Mouse (Mus musculus) heart, postnatal 4 days (tissue): ENCODE results near the gene Syt17. TPM values are rescaled to one million over a fixed set of nuclear protein-coding genes. Genes with fewer than 3 reads are reported as not detected.

Experiments
- DNase-seq: peaks from one replicate; pipeline ENCODE4 v3.0.0; 2021
- total RNA-seq, 2 experiments: library from RNA; stranded (reverse); gene quantifications; 2 replicates each; pipeline ENCODE4 v1.2.3; 2021

Gene Syt17
- total RNA-seq, 2 experiments from 2014 or later = 1.4 to 2.0 TPM

GRCm38 (mm10) chr7:118462818-118463762 is 15.1 kb upstream of the Syt17 start:
- DNase-seq = no peak

DNA sequence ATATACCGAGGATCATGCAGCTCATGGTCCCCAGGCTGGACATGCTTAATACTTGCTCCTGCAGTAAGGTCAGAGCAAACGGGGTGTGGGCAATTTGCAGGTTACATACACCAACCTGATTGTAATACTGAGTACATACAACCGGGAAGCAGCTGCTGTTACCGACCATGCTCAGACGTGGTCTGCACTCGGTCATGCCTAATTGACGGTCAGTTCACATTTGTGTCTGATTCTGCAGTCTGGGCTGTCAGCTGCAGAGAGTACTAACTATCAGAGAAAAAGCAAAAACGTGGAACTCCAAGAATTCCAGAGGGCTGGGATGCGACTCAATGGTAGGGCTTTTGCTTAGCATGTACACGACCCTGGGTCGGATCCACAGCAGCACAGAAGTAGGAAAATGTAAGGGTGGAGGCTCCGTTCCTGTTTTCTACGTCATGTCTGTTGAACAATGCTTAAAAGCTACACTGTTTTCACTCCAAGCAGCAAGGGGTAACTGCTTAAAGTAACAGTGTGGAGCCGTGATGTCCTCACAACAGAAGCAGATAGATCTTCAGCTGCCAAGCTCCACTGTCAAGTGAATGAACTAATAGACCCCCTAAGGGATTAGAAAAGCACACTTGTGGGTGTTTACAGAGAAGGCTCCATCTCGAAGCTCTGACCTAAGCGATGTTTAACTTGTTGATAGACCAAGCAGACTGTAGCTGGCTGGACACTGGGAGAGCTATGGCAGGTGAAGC is 13.5 kb upstream of the Syt17 start:
- DNase-seq = no peak

DNA sequence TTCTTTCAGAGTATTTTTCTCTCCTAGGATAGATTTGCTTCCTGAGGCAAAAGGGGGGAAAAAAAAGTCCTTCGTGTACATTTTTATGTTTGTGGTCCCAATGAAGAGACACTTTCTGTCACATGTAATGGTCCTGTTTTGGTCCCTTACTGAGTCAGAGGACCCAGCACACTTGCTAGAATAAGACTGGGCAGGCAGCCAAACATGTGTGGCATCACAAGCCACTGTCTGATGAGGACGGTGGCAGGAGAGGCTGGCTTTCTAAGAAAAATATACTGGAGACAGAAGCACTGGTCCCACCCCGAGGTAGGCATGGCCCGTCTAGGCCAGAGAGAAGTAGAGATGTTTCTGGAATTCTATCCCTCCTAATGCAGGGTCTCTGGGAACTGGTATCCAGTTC is 5.7 kb upstream of the Syt17 start:
- no peak for DNase-seq

GRCm38 (mm10) chr7:118452940-118453339 is 4.9 kb upstream of the Syt17 start:
- no peak for DNase-seq

- DNase-seq = peak; percentile 70
Observed at GRCm38 (mm10) chr7:118447291-118448133, 510 bp downstream of the Syt17 start.

- no peak for DNase-seq
Observed at GRCm38 (mm10) chr7:118443895-118444485, 4.0 kb downstream of the Syt17 start.

- DNase-seq = no peak
Observed at GRCm38 (mm10) chr7:118443371-118443770, 4.7 kb downstream of the Syt17 start.

DNA sequence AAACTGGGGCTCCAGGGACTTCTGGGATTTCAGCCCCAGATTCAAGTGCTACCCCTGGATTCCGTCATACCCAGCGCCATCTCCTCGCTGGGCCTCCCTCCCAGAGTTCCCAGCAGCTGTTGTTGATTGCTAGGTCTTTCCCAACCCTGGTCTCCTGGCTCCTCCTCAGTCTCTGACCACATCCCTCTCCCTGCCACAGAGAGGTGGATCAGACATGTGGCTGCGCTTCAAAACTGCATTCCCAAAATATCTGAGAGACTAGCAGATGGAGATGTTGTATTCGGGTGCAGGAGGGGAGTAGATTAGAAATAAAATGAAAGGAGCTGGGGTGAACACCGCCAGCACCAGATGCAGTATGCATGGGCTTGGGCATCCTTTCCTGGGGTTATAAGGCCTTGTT is 6.5 kb downstream of the Syt17 start:
- DNase-seq = peak; percentile 17

DNA sequence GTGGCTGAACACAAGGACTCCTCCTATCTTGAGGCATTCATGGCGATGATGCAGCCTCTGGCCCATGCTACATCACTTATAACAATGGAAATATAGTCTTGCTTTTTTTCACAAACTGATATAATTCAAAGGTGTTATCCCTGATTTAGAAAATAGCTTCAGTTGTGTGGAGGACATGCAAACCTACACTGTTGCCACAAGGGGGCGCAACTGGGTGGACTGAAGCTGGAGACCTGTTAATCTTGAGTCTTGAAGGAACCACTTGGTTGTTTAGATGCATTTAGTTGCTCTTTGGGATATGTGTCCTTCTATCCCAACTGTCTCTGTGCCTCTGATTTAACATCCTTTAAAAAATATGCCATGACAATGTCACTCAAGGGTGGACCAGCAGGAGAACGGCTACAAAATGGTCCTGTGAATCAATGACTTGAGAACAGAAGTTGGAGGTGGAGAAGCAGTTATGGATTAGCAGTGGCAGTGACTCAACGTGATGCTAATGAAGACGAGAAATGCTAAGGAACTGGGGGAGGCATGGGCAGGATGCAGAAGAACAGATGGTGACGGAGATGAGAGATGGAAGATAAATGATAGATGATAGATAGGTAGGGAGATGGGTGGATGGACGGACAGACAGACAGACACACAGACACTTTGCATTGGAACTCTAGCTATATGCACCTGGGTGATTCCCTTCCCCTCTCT is 10.8 kb downstream of the Syt17 start:
- peak; percentile 56 for DNase-seq

GRCm38 (mm10) chr7:118428937-118429336 is 19.1 kb downstream of the Syt17 start:
- DNase-seq = no peak

GRCm38 (mm10) chr7:118419491-118420180 is 28.4 kb downstream of the Syt17 start:
- no peak for DNase-seq

- DNase-seq = no peak
Observed at GRCm38 (mm10) chr7:118414183-118414582, 33.8 kb downstream of the Syt17 start.

GRCm38 (mm10) chr7:118411877-118412276 is 36.1 kb downstream of the Syt17 start:
- no peak for DNase-seq

DNA sequence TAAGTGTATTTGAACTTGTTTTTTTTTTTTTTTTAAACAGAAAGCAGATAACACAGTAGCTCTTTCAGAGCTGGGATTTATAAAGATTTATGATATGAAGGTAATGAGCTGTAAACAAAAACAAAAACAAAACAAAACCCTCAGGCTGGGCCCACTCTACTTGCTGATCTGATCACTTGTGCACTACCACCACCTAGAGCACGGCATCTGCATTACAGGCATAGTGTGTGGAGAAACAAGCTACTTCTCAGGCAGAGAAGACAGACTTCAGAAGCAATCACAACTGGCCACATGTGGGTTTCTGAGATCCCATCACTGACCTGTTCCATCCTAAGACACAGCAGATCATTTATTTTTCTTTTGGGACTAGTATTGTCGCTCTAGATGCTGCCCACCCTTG is 38.6 kb downstream of the Syt17 start:
- peak; percentile 46 for DNase-seq

DNA sequence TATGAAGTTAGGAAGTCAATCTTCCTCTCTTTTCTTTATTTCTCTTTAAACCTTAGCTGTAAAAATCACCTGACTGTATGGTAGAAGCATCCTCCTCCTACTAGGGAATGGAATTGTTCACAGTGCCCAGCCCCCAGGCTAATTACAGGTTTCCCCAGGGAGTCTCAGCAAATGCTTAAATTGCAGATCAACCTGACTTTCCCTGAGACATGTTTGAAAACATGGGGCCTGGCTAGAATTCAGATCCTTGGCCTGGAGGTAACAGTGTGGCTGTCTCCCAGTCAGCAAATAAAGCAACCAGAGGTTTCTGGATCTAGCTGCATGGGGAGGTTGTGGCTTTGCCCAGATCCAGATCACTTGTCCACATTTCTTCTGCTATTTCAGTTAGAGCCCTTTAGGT is 42.8 kb downstream of the Syt17 start:
- no peak for DNase-seq

DNA sequence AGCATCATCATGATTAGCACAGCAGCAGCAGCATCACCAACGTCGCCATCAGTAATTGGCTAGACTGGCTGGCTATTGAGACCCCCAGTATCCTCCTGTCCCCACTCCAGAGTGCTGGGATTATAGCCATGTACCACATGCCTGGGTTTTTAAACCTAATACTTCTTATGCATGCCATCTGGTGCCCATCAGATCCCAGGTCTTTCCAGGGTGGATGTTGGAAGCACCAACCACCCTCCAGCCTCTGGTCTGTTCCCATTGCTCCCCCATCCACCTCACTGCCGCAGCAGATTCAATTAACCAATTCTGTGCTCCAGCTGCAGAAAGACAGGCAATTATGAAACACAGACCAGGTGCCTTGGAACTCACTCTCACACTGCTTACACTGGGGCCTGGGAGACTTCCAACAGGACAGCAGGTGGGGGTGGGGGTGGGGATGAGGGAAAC is 45.4 kb downstream of the Syt17 start:
- no peak for DNase-seq

DNA sequence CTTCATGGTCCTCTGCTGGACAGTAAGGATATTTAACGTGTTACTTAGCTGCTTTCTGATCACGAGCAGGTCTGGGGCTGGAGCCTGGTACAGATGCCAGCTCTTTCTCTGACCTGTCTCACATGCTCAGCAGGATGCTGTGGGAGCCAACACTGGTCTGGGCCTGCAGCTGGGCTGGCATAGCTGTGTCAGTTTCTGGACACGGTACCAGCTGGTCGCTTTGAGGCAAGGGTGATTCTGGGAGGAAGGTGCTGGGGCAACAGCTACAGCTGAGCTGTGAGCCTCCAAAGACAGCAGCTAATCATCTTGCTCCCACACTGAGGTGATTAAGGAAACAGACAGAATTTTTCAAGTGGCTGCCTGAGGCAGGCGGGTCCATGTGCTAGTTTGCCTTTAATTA is 46.1 kb downstream of the Syt17 start:
- DNase-seq = no peak

GRCm38 (mm10) chr7:118399764-118400163 is 48.3 kb downstream of the Syt17 start:
- DNase-seq = no peak

DNA sequence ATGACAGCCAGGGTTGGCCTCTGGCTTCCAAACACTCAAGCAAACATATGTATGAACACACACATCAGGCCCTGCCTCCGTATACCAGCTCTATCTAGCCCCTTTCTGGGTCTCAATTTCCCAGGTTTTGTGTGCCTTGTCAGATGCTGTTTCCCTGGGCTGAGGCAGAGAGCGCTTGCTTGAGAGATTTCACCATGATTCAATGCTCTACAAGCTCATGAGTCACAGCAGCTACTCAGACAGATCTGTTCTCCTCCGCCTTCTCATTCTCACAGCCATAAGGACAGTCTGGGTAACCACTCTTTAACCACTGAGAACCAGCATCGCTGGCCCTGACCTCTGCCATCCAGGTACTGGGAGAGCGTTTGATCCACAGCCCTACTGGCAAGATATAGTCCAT is 57.3 kb downstream of the Syt17 start:
- DNase-seq = no peak

DNA sequence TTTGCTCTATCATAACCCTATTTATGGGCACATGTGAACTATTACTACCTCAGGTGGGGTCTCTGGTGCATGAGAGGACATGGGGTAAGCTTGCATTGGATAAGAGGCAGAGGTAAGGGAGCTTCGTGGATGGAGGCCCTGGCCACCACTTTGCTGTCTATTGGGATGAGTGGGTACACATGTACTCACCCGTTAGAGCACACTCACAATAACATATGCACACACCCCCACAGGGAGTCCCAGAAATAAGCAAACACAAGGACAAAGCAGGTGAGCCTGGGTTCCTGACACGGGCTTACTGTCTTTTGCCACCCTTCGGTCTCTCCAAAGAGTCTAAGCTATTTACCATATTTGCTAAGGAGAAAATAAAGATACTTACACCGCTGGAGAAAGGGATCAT is 67.0 kb downstream of the Syt17 start:
- no peak for DNase-seq

DNA sequence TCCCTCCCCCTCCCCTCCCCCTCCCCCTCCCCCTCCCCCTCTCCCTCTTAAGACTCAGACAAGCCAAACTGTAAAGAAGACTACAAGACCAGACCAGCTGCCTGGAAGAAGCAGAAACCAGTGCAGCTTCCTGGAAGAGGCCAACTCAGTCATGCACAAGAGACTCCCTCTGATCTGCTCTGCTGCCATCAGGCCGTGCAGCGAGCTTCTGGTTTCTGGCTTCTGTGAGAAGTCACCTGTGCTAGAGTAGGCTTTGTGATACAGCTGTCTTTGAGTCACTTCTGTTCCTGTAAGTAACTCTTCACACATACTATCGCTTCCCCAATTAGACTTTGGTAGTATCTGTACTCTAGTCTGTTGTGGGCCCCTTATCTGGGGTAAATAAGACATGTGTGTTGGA is 68.0 kb downstream of the Syt17 start:
- DNase-seq = no peak
